Mouse (Mus musculus): ENCODE data around the gene Carmil2.

DNA sequence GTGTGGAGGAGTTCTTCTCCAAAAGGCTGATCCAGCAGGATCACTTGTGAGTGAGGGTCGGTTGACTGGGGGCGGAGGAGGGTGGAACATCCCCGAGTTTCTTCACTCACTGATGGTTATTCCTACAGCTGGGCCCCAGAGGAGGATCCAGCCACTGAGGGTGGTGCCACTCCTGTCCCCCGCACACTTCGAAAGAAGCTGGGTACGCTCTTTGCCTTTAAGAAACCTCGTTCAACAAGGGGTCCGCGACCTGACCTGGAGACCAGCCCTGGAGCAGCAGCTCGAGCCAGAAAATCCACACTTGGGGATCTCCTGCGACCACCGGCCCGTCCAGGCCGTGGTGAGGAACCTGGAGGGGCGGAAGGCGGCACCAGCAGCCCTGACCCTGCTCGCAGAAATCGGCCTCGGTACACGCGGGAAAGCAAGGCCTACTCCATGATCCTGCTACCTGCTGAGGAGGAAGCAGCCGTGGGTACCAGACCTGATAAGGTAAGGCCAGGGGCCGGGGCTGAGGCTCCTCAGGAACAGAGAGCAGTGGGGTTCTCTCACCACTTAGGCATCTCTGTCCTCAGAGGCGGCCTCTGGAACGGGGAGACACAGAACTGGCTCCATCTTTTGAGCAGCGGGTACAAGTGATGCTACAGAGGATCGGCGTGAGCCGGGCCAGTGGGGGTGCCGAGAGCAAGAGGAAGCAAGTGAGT lies 9.2 kb downstream of the Carmil2 start:
- TF ChIP-seq POLR2A (IDR thresholded peaks at IDR 0.05; ENCODE audit: extremely low read depth, insufficient read depth, low read length) (no peak), CTCF (IDR thresholded peaks at IDR 0.05; ENCODE audit: extremely low read depth, insufficient read depth, low read length) (no peak)
